Mouse (Mus musculus): Measurements from ENCODE around the gene Ddost.

Gene Ddost

DNA sequence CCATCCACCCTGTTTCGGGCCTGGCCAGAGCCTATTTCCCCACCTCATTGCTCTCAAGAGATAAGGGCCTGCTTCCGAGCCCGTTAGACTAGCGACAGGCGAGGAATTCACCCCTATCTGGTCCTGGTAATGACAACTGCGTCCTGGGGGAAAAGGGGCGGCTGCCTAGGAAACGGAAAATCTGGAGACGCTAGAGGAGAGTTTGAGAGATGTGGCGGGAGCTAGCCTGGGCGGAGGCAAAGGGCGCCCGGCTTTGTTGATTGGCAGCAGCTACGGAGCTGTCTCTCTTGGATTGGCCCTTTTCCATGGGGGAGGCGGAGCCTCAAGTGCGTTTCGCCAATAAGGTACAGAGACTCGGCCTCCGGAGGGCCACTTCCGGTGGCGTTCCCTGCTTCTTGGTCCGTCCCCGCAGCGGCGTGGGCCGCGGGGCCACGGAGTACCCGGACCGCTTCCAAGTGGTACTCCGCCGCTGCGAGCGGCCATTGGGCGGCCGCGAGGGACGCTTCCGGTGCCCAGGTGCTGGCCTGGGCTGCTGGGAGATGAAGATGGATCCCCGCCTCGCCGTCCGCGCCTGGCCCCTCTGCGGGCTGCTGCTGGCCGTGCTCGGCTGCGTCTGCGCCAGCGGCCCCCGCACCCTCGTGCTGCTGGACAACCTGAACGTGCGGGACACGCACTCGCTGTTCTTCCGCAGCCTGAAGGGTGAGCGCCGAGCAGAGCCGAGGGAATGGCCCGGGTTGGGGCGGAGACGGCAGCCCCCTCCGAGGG is at the start of gene Ddost:
TSS of gene Ddost (plus strand) at position 391 of the 765 bp plus-strand sequence.
- peak; percentile 92 for ATAC-seq (ENCODE audit: insufficient number of reproducible peaks, low FRiP score, low TSS enrichment)

GRCm38 (mm10) chr4:138257116-138257687 is 47.3 kb upstream of the Ddost start:
- ATAC-seq (ENCODE audit: insufficient number of reproducible peaks, low FRiP score, low TSS enrichment): no peak

- no peak for ATAC-seq (ENCODE audit: insufficient number of reproducible peaks, low FRiP score, low TSS enrichment)
These were observed 45.9 kb upstream of the Ddost start for GRCm38 (mm10) chr4:138258663-138259062.

GRCm38 (mm10) chr4:138259482-138259881 is 45.0 kb upstream of the Ddost start:
- no peak for ATAC-seq (ENCODE audit: insufficient number of reproducible peaks, low FRiP score, low TSS enrichment)

GRCm38 (mm10) chr4:138261843-138262681 is 42.5 kb upstream of the Ddost start:
- peak; percentile 83; the same call in 1 of the 2 replicates for ATAC-seq (ENCODE audit: insufficient number of reproducible peaks, low FRiP score, low TSS enrichment)

DNA sequence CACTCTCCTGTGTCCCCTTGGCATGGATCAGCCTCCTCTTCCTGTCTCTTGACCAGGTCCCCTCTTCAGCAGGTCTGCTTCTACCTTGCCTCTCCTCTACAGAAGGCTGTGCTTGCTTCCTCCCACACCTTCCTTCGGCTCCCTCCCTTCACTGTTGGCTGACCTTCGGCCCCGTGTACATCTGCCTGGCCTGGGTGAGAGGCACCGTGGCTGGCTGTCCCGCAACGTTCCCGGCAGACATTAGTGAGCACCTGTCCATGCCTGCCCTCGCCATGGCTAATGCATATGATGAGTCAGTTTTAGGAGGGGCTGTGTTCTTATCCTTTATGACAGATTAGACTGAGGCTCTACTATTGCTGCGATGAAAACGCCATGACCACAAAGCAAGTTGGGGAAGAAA is 36.7 kb upstream of the Ddost start:
- no peak for ATAC-seq (ENCODE audit: insufficient number of reproducible peaks, low FRiP score, low TSS enrichment)

DNA sequence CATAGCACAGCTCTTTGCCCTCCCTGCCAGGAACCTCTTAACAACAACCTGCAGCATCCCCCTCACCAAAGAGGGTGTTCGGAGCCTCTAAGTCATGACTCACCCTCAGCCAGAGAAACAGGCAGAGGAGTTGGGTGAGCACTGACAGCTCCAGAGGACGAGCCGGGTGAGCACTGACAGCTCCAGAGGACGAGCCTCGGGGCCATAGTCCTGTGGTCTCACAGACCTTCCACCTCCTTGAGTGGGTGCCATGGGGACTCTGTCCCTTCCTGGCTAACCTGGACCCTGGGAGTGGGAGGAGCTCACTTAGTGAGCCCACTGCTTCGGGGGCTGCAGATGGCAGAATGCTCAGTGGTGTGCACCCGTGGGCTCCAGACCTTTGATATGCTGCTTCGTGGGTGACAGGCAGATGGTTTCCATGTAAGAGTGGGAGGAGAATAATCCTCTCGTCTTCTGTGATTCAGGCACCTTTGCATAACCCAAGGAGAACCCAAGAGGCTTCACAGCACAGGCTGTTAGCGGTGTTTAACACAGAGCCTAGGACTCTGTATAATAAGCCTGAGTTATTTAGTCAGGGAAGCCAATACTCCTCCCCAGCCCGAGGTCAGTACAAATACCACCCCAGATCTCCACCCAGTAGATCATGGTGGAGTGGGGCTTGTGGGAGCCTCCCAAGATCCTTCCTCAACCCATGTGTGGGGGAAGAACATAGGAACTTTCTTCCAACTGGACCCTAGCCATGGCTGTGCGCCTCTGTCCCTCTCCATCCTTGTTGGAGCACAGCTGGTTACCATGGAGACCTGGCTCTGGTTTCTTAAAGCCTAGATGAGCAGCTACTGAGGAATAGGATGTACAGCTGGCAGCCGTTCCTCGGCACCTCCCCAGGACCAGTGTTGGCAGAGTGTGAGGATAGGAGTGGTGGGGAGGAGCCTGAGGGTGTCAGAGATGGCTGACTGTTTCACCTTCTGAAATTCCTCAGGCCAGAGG is 32.2 kb upstream of the Ddost start:
- no peak for ATAC-seq (ENCODE audit: insufficient number of reproducible peaks, low FRiP score, low TSS enrichment)

DNA sequence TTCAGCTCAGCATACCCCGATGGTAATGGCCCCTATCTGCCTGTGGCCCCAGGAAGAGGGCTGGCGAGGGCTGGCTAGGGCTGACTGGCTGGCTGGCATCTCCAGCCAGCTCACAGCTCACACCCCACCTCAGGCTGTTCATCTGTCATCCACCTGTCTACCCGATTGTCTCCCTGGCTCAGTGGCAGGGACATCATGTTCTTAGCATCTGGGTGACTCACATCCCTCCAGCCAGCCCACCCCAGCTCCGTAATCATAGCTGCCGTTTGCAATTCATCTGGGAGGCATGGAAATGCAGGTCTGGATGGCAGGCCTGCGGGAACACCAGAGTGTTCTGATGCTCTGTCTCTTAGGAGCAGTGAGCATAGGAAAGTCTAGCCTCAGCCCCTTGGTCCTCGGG is 26.2 kb upstream of the Ddost start:
- ATAC-seq (ENCODE audit: insufficient number of reproducible peaks, low FRiP score, low TSS enrichment): no peak

DNA sequence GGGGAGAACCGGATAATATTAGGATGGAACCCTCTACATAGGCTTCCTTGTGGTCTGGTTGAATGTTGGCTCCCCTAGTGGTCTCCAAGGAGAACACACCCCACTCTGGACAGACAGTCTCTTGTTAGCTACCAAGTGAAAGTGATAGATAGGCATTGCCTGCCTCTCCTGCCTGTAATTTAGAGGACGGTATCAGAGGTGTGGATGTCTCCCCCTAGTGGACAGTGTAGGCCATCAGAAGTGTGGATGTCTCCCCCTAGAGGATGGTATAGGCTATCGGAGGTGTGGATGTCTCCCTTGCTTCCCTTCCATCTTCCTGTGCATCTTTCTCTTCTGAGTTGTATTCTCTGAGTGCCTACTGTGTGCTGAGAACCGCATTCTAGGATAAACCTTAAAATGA is 21.7 kb upstream of the Ddost start:
- peak; percentile 81 for ATAC-seq (ENCODE audit: insufficient number of reproducible peaks, low FRiP score, low TSS enrichment)

- ATAC-seq (ENCODE audit: insufficient number of reproducible peaks, low FRiP score, low TSS enrichment): no peak
These were observed 18.1 kb upstream of the Ddost start for GRCm38 (mm10) chr4:138286411-138286810.

GRCm38 (mm10) chr4:138288691-138289090 is 15.8 kb upstream of the Ddost start:
- no peak for ATAC-seq (ENCODE audit: insufficient number of reproducible peaks, low FRiP score, low TSS enrichment)

- ATAC-seq (ENCODE audit: insufficient number of reproducible peaks, low FRiP score, low TSS enrichment): no peak
These were observed 12.5 kb upstream of the Ddost start for GRCm38 (mm10) chr4:138292028-138292427.

GRCm38 (mm10) chr4:138293261-138293948 is 11.1 kb upstream of the Ddost start:
- ATAC-seq (ENCODE audit: insufficient number of reproducible peaks, low FRiP score, low TSS enrichment): no peak

GRCm38 (mm10) chr4:138293949-138294550 is 10.5 kb upstream of the Ddost start:
- ATAC-seq (ENCODE audit: insufficient number of reproducible peaks, low FRiP score, low TSS enrichment): no peak

- ATAC-seq (ENCODE audit: insufficient number of reproducible peaks, low FRiP score, low TSS enrichment): no peak
These were observed 3.2 kb upstream of the Ddost start for GRCm38 (mm10) chr4:138301271-138301780.

DNA sequence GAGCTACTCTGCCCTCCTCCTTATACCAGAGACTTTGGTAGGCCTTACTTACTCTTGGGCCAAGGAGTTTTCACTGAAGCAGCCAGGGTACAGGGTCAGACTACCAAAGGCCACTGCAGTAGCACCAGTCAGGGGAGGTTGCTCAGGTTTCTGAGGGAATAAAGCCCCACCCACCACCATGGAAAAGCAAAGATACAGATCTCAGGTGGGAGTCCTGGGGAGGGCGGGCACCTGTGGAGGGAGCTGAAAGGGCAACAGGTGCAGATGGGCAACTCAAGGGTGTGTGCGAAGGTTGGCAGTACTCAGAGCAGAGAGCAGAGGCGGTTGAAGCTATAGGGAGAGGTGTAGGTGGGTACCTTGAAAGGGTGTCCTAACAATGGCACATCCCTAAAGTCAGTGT is 1.5 kb upstream of the Ddost start:
- ATAC-seq (ENCODE audit: insufficient number of reproducible peaks, low FRiP score, low TSS enrichment): no peak

DNA sequence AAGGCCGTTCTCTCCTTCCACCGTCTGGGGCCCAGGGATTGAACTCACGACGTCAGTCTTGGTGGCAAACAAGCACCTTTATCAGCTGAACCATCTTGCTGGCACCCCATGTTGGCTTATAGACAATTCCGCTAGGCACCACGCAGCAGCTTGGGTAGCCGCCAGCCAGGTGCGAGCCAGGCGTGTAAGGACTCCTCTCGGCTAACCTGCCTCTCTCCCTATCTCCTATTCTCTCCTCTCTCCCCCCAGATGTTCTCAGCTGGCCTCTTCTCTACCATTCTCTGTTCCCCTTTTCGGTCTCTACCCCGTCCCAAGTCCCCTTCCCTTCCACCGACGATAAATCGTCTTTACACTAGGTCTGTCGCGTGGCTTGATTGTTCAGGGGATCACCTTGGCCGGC is 788 bp upstream of the Ddost start:
- no peak for ATAC-seq (ENCODE audit: insufficient number of reproducible peaks, low FRiP score, low TSS enrichment)

DNA sequence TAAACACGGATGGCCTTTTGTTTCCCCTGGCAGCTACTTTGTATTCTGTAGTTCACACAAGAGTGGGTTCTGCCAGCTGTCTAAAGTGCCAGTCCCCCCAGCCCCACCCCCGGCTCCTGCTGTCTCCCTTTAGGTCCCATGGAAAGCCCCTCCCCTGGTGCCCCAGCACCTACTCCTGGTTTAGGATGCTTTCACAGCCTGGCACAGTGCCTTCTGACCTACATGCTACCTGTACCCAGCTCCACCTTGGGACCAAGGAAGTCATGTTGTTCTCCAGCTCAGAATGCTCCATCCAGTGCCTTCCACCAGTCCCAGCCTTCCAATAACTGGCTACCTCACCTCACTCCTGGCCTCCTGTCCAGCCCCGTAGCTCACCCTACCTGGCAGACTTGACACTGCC is 2.5 kb downstream of the Ddost start:
- ATAC-seq (ENCODE audit: insufficient number of reproducible peaks, low FRiP score, low TSS enrichment): no peak

DNA sequence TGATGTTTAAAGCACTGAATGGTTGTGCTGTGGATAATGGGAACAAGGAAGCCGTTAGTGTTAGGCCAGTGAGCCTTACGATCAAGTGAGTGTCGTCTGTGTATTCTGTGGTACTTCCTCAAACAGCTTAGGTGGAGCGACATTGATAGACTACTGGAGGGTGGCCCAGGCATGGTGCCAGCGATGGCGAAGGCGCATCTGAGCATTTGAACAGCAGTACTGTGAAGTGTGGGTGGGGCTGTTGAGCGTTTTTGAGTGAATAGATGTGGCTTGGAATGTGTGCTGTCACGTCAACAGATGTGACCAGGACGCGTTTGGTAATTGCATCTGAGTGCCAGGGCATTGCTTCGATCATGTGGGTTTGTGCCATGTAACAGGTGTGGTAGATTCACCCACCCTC is 3.2 kb downstream of the Ddost start:
- ATAC-seq (ENCODE audit: insufficient number of reproducible peaks, low FRiP score, low TSS enrichment): no peak
